Mouse (Mus musculus): ENCODE results near the gene Tmem129. TPM values are rescaled to one million over a fixed set of nuclear protein-coding genes. Genes with fewer than 3 reads are reported as not detected.

Tmem129 gene
- total RNA-seq, 2 experiments from 2014 or later = 24.0 to 25.2 TPM

GRCm38 (mm10) chr5:33681611-33682388 is 23.6 kb upstream of the Tmem129 start:
- Histone ChIP-seq H3K27ac (no peak overlapping the region), H3K4me3 (no peak overlapping the region)
- no peak for TF ChIP-seq CTCF (conservative IDR thresholded peaks at IDR 0.05)
- DNase-seq (ENCODE audit: low spot score in 2 of 2) = no peak

GRCm38 (mm10) chr5:33681044-33681443 is 22.8 kb upstream of the Tmem129 start:
- Histone ChIP-seq H3K4me3 (no peak overlapping the region), H3K27ac (no peak overlapping the region)
- TF ChIP-seq CTCF (conservative IDR thresholded peaks at IDR 0.05) = no peak
- DNase-seq (ENCODE audit: low spot score in 2 of 2) = no peak

GRCm38 (mm10) chr5:33678244-33678643 is 20.0 kb upstream of the Tmem129 start:
- no peak overlapping the region for H3K4me3 ChIP-seq
- no peak for TF ChIP-seq CTCF (conservative IDR thresholded peaks at IDR 0.05)
- DNase-seq (ENCODE audit: low spot score in 2 of 2) = no peak
- no peak overlapping the region for H3K27ac ChIP-seq

- DNase-seq (ENCODE audit: low spot score in 2 of 2) = peak; percentile 58 to 63
- H3K4me3 ChIP-seq = no peak overlapping the region
- no peak overlapping the region for H3K27ac ChIP-seq
- peak; percentile 89 for TF ChIP-seq CTCF (conservative IDR thresholded peaks at IDR 0.05)
Observed at GRCm38 (mm10) chr5:33675964-33676363, 17.7 kb upstream of the Tmem129 start.

- no peak for TF ChIP-seq CTCF (conservative IDR thresholded peaks at IDR 0.05)
- H3K27ac ChIP-seq = peak overlapping the region; percentile 54; the same call in 1 of the 2 replicates
- H3K4me3 ChIP-seq = no peak overlapping the region
- DNase-seq (ENCODE audit: low spot score in 2 of 2) = peak; percentile 56 to 61
Observed at GRCm38 (mm10) chr5:33674439-33674838, 16.2 kb upstream of the Tmem129 start.

- DNase-seq (ENCODE audit: low spot score in 2 of 2) = no peak
- H3K4me3 ChIP-seq = no peak overlapping the region
- TF ChIP-seq CTCF (conservative IDR thresholded peaks at IDR 0.05) = no peak
- H3K27ac ChIP-seq = no peak overlapping the region
Observed at GRCm38 (mm10) chr5:33671659-33672058, 13.4 kb upstream of the Tmem129 start.

GRCm38 (mm10) chr5:33668223-33668622 is 10.0 kb upstream of the Tmem129 start:
- peak; percentile 81 for TF ChIP-seq CTCF (conservative IDR thresholded peaks at IDR 0.05)
- no peak overlapping the region for H3K27ac ChIP-seq
- no peak for DNase-seq (ENCODE audit: low spot score in 2 of 2)
- no peak overlapping the region for H3K4me3 ChIP-seq

- no peak for DNase-seq (ENCODE audit: low spot score in 2 of 2)
- Histone ChIP-seq H3K27ac (no peak overlapping the region), H3K4me3 (peak overlapping the region; percentile 84)
- TF ChIP-seq CTCF (conservative IDR thresholded peaks at IDR 0.05) = no peak
Observed at GRCm38 (mm10) chr5:33658664-33659050, 441 bp upstream of the Tmem129 start.

- TF ChIP-seq CTCF (conservative IDR thresholded peaks at IDR 0.05) = no peak; the same call in 1 of the 2 replicates
- peak overlapping the region; percentile 99 for H3K27ac ChIP-seq
- H3K4me3 ChIP-seq = peak overlapping the region; percentile 84
- peak in 1 of 2 experiments; percentile 33 for DNase-seq (ENCODE audit: low spot score in 2 of 2)
Observed at GRCm38 (mm10) chr5:33657251-33657786, 897 bp downstream of the Tmem129 start.

GRCm38 (mm10) chr5:33656739-33657138 is 1.5 kb downstream of the Tmem129 start:
- H3K4me3 ChIP-seq = peak overlapping the region; percentile 84
- no peak for TF ChIP-seq CTCF (conservative IDR thresholded peaks at IDR 0.05)
- H3K27ac ChIP-seq = peak overlapping the region; percentile 99
- no peak for DNase-seq (ENCODE audit: low spot score in 2 of 2)

- DNase-seq (ENCODE audit: low spot score in 2 of 2) = no peak
- Histone ChIP-seq H3K4me3 (no peak overlapping the region), H3K27ac (0 out of 2 replicates have a peak overlapping the region, but pooled peaks have one; percentile 18)
- TF ChIP-seq CTCF (conservative IDR thresholded peaks at IDR 0.05) = no peak
Observed at GRCm38 (mm10) chr5:33655251-33655840, 2.9 kb downstream of the Tmem129 start.

- H3K4me3 ChIP-seq = no peak overlapping the region
- no peak overlapping the region for H3K27ac ChIP-seq
- no peak for DNase-seq (ENCODE audit: low spot score in 2 of 2)
- TF ChIP-seq CTCF (conservative IDR thresholded peaks at IDR 0.05) = no peak
Observed at GRCm38 (mm10) chr5:33654424-33654823, 3.8 kb downstream of the Tmem129 start.

GRCm38 (mm10) chr5:33652783-33653173 is 5.4 kb downstream of the Tmem129 start:
- no peak for TF ChIP-seq CTCF (conservative IDR thresholded peaks at IDR 0.05)
- H3K4me3 ChIP-seq = peak overlapping the region; percentile 95
- peak overlapping the region; percentile 100 for H3K27ac ChIP-seq

More at GRCm38 (mm10) chr5:33652783-33653173, 5.4 kb downstream of the Tmem129 start:
- no peak for DNase-seq (ENCODE audit: low spot score in 2 of 2)
